Mouse (Mus musculus) kidney, postnatal 4 days (tissue): ENCODE measurements around the gene N6amt1.

ENCODE experiments used
- DNase-seq, 2 experiments: peaks; one replicate each; pipeline ENCODE4 v3.0.0; 2021; ENCODE audit warnings: mixed read lengths in 2 of 2

Gene N6amt1

GRCm38 (mm10) chr16:87354075-87354583 is at the start of gene N6amt1:
Gene N6amt1 (plus strand): TSS chr16:87354185.
- DNase-seq, result peak; percentile 94 to 96

DNA sequence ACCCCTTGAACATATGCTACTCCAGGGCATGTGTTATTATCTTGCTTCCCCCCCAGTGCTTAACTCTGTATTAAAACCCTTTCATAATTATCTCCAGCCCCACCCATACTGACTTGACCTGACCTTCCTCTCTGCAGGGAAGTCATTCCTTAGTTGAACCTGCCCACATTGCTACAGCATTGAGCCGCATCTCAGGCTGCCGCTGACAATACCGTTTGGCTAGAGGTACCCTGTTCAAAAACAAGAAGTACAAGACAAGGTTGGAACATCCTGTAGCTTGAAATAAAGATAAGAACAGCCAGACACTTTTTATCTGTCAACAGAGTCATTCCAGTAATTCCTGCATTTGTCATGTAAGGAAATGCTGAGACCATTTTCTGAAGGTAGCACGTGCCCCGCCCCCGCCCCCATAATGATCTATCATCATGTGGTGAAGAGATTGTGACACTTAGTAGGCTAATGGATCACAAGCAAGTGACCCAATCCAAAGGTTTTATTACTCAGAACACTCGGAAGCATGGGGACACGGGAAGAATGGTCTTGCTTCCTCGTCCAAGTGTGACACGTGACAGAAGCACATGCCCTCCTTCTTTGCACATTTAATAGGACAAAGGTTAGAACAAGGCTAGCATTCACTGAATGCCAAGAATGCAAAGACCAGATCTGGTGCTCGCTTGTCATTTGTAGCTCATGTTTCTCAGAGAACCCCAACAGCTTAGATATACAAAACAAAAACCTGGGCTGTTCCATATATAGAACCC is 48.6 kb upstream of the N6amt1 start:
- no peak for DNase-seq

- DNase-seq, result peak in 1 of 2 experiments; percentile 7
Observed at GRCm38 (mm10) chr16:87307109-87307735, 46.8 kb upstream of the N6amt1 start.

DNA sequence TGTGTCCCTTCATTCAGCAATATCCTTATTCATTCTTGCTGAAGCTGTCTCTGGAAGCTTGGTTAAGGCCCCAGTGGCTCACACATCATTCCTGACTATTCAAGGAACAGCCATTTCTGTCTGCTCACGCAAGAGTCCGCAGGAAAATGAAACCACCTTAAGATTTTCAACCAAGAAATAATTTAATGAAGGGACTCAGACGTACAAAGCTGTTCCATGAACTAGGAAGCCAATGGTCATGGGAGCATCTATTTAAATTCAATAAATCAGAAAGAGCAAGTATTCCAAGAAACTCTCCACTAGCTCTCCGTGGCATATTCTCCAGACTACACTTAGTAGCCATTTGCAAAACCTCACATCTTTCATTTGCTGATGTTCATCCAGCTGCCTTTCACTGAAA is 43.3 kb upstream of the N6amt1 start:
- DNase-seq, result no peak

DNA sequence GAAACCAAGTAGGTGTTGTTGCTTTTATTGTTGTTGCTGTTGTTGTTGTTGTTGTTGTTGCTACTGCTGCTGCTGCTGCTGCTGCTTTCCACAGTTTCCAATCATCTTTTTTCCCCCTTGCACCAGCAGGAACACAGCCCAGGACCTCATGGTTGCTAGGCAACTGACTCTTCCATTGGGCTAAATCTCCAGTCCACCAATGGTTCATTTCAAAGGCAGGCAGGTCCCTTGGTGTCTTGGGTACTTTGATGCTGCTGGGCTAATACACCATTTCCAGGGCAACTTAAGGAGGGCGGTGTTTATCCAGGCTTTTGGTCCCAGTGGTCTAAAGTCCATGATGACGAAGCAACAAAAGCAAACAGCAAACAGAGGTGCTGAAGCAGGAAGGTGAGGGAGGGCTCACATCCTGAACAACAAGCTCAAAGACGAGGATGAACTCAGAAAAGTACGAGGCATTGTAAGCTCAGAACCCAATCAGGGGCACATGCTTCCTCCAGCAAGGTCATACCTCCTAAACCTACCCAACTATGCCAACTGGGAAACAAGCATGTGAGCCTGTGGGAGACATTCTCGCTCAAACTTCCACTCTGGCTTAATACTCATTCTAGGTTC is 35.7 kb upstream of the N6amt1 start:
- no peak for DNase-seq

GRCm38 (mm10) chr16:87318998-87319397 is 35.0 kb upstream of the N6amt1 start:
- no peak for DNase-seq

- peak; percentile 6 to 26 for DNase-seq
Observed at GRCm38 (mm10) chr16:87319541-87320251, 34.3 kb upstream of the N6amt1 start.

DNA sequence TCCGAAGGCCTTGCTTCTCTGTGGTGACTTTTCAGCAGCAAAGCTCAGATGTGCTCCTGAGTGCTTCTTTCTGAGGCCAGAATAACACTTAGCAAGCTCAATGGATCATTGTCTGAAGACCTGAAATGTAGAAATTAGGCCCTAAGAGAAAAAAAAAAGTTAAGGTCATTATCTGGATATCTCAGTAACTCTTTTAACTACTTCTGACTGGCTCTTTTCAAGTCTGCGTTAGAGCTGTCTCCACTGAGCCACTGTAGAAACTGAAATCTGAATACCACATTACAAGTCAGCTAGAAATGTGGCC is 33.8 kb upstream of the N6amt1 start:
- no peak for DNase-seq

DNA sequence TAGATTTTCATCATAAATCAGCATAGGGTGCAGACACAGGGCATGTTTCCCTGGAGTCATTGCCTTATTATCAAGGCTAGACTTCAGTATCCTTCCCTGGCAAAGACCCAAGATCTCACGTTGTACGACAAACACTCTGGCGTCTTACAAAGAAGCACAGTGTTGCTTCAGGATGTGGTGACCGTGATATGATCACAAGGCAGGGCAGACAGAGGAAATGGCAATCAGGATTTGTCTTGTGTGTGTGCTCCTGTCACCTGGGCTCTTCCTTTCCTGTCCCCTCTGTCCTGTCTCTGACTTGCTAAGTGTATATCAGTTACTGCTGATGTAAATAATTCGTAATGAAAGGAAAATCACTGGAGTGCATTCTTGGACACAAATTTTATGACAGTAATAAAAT is 29.4 kb upstream of the N6amt1 start:
- DNase-seq, result peak; percentile 6 to 22

- no peak for DNase-seq
Observed at GRCm38 (mm10) chr16:87329986-87330385, 24.0 kb upstream of the N6amt1 start.

DNA sequence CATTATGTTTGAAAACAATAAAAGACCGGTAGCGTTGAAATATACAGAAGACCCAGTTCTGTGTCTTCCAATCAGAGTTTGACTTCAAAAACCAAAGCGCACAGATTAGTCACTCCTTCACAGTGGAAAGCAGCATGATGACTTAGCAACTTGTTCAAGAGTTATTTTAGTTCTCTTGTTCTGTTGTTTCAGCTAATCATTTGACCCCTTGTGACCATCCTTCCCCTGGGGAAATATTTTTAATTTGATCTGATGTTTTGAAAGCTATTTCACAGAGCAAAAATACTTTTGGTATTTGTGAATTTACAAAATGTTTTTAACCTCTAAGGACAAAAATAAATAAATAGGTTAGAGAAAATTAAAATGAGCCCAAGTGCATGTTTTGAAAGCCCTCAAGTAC is 19.2 kb upstream of the N6amt1 start:
- DNase-seq, result no peak

DNA sequence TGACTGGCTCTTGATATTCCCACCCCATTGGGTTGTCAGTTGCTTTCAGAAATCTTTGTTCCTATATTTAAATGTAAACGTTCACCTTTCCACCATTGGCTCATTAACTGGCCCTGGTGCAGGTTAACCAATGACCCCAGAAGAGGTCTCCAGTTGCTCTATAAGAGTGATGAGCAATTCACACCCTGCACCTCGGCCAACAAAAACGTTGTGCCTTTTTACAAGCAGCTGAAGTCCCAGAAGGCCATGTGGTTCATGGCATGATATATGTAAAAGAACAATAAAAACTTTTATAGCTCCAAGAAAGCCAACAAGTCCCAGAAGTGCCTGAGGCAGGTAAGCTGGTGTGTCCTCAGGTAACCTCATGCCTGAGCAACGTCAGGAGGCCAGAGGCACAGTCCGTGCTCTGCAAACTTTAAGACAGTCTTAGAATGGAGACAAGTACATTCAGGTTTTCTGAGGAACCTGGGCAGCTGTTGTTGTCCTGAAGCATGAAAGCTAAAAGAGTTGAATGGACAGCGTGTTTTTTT is 12.9 kb upstream of the N6amt1 start:
- no peak for DNase-seq

DNA sequence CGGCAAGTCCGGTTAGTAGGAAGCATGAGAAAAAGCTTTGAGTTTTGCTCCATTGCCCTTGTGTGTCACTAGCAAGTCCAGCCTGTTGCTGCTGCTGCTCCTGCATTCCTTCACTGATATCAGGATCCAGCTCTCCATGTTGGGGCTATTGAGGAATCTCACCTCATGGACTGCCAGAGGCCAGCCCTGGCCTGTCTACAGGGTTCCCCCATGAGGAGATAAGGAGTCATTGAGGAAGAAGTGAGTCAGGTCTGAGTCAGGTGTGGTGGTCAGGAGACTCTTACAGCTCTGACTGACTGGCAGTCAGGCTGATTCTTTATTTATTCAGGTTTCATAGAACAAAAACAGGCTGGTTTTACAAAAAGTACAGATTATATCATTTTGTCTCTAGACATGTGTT is 5.9 kb upstream of the N6amt1 start:
- no peak for DNase-seq

GRCm38 (mm10) chr16:87351386-87352105 is 2.4 kb upstream of the N6amt1 start:
- no peak for DNase-seq

- DNase-seq, result no peak
Observed at GRCm38 (mm10) chr16:87353605-87354004, 380 bp upstream of the N6amt1 start.

GRCm38 (mm10) chr16:87354748-87355147 is 763 bp downstream of the N6amt1 start:
- DNase-seq, result no peak

- DNase-seq, result no peak
Observed at GRCm38 (mm10) chr16:87360096-87360495, 6.1 kb downstream of the N6amt1 start.

DNA sequence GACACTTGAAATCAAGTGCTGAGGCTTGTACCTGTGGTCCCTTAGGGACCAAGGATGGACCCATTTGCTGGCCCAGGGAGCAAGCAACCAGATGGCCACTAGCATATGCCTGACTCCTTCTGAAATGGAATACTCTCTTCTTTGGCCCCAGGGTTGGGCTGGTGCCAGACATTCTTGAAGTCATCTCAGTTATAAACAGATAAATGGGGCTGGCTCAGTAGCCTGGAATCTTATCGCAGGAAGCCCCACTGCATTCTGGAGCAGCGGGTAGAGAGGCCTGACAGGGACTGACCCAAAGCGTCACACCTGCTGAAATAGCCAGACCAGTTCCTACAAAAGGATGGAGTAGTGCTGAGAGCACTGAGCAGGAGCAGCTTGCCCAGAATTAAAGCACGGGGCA is 10.2 kb downstream of the N6amt1 start:
- peak; percentile 45 to 57 for DNase-seq

DNA sequence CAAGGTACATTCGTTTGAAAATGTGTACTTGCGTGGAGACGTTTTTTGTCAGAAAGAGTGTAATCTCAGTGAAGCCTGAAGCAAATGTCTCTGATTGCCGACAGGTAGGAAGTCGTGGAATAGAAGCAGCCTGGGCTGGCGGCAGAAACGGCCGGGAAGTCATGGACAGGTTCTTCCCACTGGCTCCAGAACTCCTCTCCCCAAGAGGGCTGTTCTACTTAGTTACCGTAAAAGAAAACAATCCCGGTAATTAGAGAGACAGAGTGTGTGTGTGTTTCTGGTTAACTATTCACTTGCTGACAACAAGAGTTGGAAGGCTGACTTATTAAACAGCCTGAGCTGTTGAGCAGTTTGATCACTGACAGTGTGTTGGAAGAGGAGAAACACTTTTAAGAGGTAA is 12.1 kb downstream of the N6amt1 start:
- peak; percentile 30 to 55 for DNase-seq

GRCm38 (mm10) chr16:87366445-87366844 is 12.5 kb downstream of the N6amt1 start:
- no peak for DNase-seq

DNA sequence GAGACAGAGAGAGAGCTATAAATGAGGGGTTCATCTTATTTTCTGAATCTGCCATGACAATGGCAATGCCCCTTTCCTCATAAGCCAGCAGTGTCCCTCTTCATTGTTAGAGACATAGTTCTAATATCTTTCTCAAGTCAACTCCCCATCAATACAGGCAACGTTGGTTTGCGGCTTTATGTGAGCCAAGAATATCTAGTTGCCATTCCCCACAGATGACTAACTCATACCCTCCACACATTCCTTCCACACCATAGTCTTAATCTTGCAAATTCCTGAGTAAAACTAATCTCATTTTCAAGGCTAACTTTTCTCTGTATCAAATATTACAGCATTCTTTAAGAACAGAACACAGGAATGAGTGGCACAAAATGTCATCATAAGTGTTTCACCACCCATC is 29.0 kb downstream of the N6amt1 start:
- DNase-seq, result no peak

GRCm38 (mm10) chr16:87384366-87384765 is 30.4 kb downstream of the N6amt1 start:
- DNase-seq, result no peak
